Mouse (Mus musculus): ENCODE measurements at regions not wholly inside any gene's neighbourhood (a gene's known extent, or its start where the extent isn't known, plus 50 kb on each side); places are given as distances from the start of the nearest gene placed in this dataset.

DNA sequence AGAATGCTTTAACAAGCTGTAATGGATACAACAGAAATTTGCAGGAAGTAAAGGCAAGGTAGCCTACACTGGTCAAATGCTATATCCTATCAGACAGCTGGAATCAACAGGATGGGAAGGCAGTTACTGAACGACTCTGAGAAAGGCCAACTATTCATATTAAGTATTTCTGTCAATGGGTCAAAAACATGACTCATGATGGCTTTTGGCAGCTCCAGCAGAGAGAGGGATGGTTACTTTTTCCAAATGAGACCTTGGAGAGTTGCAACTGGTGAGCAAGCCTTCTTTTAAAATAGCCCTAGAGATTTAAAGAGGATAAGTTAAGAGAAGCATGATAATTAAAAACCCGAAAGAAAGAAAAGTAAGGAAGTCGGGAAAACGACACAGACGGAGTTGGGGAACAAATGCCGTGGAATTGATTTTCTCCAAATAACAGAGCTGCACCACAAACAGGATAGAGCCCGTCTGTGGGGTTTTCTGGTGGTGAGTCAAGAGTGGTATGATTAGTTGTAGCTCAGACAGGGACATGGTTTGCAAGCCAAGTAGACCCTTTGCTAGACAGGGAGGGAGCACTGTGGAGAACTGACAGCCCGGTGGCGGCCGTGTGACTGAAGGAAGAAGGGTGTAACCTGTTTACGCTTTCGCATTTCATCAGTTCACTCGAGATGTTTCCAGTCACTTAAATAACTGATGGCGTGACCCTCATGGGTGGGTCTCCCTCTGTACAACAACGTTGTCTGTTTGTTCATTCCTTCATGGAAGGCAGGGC is 3638.1 kb upstream of the Gm7489 start:
- no peak for DNase-seq

DNA sequence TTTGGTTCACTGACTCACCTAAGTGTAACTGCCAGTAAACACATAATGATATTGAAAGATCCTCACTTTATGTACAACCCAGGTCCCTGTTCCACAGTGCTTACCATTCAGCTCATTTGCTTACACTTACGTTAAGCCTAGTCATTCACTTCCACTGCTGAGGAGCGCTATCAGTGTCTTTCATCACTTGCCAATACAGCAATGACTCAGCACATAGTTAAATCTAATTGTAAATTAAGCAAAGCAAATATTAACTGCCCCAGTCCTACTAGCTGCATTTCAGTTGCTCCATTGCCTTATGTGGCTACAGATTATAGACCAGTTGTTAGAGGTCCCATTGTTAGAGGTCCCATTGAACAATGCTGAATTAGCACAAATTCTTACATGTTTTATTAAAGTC is 3624.6 kb upstream of the Gm7489 start:
- DNase-seq: no peak

DNA sequence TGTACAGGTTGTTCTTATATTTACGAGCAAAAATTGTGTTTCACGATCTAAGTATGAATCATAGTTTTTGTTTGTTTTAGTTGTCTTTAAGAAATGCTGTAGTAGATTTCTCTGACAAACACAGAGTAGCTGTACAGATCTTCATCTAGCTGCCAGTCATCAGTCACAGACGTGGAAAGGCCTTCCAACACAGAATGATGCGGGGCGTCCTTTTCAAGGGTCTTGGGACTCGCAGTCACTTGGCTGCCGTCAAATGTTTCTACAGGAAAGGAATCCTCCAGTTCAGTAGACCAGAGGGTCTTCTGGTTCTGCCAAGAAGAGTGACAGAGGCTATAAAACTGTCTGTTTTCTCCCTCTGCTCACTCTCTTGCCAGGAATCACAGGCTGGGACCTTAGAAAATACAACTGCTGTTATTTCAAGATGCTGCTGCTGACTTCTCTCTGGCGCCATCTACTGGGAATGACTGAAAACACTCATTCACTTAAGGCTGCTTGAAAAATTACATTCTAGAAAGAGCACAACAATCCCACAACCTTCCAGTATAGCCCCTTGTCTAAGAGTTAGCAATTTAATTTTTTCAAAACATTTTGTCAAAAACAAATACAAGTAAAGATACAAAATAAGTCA is 3623.3 kb upstream of the Gm7489 start:
- DNase-seq: peak; percentile 68

DNA sequence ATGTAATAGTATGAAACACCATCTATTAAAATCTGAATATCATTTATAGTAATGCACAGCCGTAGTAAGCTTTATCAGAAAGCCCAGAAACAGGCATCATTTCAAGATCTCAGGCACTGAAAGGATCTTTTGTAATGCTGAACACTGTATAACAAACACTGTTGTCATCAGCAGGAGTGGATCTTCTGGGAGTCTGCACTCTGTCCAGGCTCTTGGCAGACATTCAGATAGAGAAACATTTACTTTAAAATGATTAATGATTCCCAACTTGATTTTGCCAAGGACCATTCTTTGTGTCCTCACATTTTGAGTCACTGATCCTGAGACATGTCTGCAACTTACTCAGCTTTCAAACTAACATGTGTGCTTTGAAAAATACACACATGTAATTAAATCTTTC is 3617.2 kb upstream of the Gm7489 start:
- DNase-seq: no peak

DNA sequence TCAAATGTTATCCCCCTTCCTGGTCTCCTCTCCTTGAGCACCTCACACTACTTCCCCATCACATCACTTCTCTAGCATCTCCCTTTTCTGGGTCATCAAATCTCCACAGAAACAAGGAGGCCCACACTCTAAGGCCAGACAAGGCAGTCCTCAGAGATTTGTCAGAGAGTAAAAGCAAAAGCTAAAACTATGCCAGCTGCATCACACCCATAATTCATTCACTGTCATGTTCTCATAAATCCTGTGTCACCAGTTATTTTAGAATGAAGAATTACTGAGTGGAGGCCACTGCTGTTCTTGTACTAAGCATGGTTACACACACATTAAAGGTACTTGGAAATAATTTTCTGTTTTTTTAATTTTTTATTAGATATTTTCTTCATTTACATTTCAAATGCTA is 3613.1 kb upstream of the Gm7489 start:
- DNase-seq: no peak

DNA sequence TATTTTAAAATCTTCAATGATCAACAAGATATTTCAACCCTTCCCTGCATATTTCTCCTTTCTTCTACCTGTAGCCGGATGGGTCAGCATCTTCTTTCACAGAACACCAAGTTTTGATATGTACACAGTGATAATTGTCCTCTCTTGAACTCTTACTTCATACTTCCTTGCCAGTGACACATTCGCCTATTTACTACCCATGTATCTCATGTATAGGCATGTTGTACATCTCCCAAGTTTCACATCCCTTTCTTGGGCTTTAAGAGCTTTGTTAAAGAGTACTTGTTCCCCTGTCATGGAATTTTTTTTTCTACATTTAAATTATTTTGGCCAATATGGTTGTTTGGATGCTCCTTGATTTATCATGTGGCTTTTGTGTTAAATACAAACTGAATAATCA is 3602.1 kb upstream of the Gm7489 start:
- DNase-seq: no peak

DNA sequence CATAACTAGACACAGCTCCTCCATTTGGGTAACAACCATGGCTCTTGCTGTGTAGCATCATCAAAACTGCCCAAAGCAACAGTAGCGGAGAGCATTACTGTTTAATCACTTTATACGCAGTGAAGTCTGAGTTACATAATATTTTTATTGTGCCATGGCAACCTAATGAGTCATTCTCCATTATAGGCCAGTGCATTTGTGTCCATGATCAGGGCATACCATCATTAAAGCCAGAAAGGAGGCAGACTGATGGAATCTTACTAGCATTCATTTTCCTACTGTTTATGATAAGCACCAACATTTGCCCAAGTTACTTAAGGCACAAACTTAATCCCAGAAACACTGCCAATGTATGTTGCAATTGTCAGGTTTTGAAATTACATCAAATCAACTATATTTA is 3601.2 kb upstream of the Gm7489 start:
- no peak for DNase-seq

DNA sequence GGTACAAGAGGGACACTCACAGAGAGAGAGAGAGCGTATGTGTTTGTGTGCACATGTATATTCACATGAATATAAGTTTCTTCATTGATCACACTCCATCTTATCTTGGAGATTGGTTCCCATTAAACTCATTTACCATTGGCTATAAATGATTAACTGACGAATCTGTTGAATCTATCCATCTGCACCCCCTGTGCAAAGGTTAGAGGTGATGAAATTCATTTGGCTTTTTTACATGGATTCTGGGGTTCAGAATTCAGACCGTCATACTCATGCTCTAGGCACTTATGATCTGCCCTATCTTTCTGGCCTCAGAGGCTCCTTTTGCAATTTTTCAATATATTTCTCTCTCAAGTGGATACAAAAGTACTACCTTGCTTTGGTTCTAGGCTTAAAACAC is 3582.9 kb upstream of the Gm7489 start:
- DNase-seq: no peak

DNA sequence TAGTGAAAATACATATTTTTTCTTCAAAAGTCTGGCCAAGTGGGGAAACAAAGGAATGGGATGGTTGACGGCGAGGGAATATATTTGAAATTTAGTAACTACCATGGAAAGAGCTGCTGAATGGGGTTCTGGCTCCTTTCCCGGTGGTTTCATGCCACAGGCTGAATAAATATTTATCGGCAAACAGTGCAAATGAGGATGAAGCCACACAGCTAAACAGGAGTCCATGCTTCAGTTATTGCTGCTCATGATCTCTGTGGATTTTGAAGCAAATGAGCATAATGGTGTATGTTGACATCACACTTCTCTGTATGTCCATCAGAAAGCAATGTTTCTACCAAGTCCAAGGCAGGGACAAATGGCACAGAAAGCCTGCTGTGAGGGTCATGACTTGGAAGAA is 3580.6 kb upstream of the Gm7489 start:
- no peak for DNase-seq

DNA sequence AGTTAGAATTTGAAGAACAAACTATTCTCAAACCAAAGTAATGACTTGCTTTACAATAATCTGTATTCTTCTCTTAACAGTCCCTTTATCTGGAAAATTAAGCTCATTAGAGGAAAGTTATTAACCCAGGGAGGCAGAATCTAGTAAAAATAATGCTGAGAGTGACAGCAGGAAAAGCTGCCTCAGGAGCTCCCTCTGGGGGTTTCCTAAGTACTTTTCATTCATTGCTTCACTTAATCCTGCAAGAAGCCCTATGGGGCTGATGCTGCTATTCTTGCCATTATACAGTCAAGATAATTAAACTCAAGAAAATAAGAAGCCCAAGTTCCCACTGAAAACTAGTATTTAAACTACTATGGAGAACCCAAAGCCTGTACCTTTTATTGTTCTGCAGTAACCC is 3563.9 kb upstream of the Gm7489 start:
- no peak for DNase-seq

DNA sequence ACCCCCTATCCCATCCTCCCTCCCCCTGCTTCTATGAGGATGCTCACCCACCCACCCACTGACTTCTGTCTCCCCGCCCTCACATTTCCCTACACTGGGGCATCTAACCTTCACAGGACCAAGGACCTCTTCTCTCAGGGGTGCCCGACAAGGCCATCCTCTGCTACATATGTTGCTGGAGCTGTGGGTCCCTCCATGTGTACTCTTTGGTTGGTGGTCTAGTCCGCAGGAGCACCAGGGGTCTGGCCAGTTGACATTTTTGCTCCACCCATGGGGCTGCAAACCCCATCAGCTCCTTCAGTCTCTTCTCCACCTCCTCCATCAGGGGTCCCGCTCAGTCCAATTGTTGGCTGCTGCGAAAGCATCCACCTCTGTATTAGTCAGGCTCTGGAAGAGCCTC is 3539.2 kb upstream of the Gm7489 start:
- DNase-seq: no peak

DNA sequence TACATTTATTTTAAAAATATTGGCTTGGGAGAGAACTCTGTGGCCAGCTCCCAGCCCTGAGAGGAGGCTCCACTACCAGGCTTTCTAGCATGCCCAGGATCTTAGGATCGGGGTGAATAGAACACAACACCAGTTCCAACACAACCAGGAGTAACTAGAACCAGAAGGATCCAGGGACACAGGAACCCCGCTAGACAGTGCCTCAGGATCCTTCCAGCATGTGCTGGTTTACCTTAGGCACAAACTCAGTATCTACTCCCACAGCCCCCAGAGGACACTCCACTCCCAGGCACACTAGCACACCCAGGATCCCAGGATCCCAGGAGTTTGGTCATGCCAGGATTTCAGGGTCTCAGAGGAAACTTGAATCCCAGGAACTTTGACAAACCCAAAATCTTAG is 3537.8 kb upstream of the Gm7489 start:
- DNase-seq: no peak

DNA sequence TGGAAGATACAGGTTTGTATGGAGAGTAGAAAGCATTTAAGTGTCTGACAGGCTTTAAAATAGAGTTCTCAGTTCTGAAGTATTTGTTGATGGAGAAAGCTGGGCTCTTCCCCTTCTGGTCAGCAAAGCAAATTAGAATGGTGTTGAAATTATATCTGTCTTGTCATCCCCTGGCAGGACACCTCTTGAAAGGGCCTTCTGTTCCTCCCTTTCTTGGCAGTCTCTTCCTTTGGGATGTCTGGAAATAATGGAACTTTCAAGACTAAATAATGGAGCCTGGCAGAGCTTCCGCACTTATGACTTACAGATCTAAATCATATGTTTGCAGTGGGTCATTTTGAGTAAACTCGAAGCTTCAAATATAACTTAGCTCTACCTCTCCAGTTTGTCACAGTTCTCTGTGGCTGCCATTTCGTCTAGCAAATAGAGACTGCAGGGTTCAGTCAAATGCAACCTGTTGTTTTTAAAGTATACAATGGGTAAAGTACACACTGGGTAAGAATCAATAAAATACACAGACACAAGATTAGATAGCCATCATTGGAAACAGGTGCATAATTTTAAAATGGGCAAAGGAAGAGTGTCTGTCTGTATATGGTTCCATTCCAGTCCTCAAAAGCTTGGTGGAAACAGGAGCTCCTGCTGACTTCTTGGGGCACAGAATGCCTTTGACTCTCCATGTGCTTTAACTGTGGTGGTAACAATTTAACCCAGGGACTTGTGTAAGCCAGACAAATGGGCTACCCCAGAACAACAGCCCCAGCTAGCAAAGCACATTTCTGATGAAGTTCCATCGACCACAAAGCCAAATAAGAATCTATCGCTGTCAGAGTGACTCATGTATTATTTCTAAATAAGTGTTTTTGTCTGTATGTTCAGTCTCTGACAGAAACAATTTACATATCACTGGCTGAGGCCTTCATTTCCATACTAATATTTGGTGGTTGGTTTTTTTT is 3524.4 kb upstream of the Gm7489 start:
- DNase-seq: no peak

DNA sequence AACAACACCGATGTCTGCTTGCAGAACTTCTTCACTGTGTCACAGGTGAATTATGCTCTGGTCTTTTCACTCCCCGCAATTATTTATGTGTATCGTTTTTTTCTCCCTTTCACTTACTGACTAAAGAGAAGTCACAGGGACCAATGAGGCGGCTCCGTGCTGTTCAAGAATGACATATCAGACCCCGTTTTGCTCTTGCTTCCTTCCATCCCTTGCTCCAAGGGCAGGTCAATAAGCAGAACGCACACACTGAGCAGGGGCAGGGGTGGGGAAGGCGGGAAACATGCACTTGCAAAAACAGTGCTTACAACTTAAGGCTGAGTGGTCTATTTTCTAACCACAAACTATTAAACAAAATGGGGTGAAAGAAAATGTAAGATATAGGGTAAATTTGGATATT is 3523.4 kb upstream of the Gm7489 start:
- no peak for DNase-seq

DNA sequence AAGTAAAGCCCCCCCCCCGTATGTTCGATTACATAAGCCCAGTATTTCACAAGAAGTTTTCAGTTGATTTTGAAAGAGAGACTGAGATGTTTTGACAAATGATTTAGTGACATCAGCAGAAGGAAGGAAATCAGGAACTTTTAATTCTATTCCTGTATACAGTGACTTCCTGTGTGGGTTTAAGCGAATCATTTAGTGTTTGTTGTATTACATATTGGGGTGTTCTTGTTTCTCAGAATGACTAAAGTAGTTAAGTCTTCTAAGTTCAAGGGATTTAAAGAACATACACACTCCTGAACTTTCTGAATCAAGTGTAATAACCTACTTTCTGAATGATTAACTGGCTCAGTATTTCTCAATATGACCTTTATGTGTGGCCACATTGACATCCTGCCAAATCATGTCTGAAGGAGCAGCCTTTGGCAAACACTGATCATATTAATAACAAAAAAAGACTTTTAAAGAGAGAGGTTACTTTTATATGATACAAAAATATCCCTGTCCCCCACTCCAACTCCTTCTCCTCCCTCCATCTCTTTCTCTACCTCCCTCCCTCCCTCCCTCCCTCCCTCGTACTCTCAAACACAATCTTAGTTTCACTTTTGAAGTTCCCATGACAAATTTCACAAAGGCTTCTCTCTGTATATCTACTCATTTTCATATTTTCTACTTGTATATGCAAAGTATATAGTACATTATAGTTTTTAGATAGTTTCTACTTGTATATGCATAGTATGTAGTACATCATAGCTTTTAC is 3522.8 kb upstream of the Gm7489 start:
- DNase-seq: no peak

DNA sequence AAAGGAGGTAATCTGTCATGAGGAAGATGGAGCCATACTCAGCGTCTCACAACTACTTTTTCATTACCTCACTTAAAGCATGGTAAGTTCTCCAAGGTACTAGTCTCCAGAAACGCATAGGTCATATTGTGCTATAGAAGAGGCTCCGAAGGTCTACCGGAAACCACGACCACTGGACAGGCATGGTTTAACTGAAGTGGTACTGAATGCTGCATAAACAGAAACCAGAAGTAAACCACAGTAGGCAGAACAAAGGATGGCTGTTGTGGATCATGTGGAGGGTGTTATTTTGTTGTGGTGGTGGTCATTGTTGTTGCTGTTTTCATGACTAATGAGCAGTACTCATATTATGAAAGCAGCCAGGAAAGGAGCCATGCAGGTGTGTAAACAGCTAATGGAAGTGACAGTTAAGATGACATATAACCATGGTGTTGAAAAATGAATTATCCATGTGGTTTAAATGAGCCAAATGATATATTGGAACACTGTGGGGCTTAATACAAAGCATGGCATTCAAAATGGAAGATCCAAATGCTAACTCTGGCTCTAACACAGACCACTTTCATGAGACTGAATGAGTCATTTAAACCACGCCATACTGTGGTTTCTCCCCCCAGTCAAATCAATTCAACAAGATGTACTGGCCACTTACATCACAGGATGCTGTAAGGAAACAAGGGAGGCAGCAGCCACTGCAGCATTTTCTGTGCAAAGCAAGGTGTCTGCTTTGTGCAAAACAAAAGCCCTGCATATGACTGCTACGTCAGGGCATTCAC is 3484.5 kb upstream of the Gm7489 start:
- DNase-seq: no peak

DNA sequence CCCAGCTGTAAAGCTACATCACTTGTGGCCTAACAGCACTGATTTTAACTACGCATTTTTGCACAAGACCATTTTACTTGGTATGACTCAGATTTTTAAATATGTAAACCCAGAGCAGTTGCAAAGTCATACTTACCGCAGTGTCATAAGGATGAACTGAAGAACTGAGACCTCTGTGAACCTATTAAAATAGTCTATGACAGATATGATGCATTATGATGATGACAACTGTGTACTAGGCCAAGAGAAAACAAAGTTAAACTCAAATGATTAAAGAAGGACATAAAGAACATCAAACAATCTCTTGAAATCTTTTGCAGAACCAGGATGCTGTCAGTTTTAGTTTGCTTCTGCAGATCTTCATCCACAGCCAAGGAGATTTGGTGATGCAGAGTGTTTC is 3483.3 kb upstream of the Gm7489 start:
- no peak for DNase-seq

DNA sequence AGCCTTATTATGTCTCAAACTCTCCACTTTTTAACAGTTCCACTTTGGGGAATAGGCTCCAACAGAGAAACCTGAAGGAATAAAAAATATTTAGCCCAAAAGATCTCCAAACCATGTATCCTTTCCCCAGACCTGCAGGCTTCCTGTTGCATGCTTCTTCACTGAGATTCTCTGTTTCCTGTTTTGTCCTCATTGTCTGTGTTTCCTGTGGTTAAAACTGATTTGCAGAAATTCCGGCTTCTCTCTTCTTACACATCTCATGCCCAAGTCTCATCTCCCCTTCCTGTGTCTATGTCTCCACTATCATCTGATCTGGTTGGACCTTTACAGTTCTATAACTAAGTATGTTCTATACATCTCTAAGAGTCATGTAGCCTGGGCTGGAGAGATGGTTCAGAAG is 3482.2 kb upstream of the Gm7489 start:
- no peak for DNase-seq

DNA sequence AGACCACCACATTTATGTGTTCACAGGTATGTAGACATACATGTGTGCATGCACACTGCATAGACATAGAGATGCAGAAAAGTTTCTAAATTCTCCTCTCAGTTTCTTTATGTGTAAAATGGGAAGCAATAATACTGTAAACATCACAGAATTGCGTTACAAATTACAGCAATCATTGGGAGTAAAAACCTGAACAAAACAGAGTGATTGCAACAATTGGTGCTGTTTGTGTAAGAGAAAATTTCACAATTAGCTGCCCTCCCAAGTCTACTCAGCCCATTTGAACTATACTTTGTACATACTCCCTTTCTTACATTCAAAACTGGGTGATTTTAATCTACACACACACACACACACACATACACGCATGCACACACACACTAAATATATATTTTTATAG is 3480.8 kb upstream of the Gm7489 start:
- DNase-seq: no peak

DNA sequence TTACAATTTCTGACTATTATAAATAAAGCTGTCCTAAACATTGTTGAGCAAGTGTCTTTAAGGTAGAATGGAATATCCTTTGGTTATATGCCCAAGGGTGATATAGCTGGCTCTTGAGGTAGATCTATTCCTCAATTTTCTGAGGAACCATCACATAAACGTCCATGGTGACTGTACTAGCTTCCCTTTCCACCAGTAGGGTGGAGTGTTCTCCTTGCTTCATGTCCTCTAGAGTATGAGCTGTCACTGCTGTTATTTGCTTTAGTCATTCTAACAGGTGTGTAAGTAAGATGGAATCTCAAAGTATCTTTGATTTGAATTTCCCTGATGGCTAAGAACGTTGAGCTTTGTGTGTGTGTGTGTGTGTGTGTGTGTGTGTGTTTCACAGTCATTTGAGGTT is 3475.7 kb upstream of the Gm7489 start:
- no peak for DNase-seq

DNA sequence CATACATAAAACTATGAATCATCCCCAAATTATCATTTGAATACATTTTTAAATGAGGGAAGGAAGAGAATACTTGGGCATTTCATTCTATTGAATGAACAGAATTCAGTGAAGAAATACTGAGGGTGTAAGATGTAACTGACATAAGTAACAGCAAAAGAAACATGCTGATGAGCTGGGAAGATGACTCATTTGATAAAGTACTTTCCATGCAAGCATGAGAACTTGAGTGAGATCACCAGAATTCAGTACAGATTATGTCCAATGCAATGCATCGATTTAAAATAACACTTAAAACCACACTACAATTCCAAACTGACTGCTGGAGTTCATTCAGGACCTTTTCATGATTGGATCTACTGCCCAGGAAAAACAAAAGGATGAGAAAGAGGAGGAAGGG is 3467.1 kb upstream of the Gm7489 start:
- no peak for DNase-seq

DNA sequence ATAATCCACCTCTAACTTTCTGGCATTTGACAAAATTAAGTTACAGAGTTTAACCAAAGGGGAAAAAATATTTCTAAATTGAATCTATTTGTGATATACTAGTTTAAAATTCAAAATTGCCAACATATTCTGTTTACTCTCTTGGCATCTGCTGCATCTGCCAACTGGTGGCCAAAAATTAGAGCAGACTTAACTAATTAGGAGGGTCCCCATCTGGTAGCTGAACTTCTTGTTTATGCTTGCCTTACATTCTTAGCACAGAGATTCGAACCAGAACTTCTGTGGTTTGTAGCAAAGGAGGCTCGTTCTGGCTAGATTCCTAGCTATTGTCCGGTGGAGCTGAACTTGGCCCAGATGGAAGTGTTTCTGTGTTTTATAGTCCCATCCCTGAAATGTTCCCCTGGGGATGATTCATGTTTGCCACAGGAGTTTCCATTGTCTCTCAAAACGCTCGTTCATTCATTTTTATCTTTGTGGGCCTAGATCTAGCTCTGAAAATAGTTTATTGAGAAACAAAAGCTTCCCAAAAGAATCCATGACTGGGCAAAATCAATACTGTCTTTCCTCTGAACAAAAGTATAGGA is 3461.5 kb upstream of the Gm7489 start:
- peak; percentile 8 for DNase-seq
